Mouse (Mus musculus): ENCODE results near the gene Fmc1. TPM values are rescaled to one million over a fixed set of nuclear protein-coding genes. Genes with fewer than 3 reads are reported as not detected.
"Not testable (repeated sequence)": the region's sequence is repeated elsewhere in the genome, so short reads cannot be mapped to it uniquely, and the experiment has no call there.

Gene Fmc1
- polyA plus RNA-seq, 1 experiment: not detected

DNA sequence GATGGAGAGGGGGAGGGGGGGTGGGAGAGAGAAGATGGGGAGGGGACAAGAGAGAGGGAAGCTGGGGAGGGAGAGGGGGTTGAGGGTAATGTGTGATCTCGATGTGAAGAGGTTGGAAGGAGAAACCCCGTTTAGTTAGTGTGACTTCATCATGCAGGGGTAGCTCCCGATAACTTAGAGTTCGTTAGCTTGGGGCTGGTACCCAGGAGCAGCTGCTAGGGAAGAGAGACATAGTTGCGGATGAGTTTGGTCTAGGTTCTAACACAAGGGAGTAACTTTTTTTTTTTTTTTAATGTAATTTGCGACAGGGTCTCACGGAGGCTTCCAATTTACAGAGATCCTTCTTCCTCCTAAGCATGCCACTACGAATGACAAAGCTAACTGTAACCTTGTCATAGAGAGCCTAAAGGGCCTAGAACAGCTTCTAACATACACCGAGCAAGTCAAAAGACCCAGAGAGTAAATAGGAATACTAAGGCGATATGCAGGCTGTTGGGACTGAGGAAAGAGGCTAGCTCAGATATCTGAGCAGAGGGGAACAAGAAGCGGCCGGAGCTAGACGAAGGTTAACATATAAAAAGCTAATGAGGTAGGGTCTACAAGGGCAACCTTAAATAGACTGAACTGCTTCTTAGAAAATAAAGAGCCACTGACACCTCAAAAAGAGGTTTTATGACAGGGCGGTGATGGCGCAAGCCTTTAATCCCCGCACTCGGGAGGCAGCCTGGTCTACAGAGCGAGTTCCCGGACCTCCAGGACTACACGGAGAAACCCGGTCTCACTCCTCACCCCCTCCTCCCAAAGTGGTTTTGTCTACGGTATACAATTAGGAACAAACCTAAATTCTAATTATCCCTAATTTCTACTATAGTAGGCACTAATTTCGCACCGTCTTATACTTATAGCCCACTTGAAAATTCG is 542 bp upstream of the Fmc1 start:
- Histone ChIP-seq H3K27ac (ENCODE audit: insufficient read depth, low read depth, low read length) (peak overlapping the region; percentile 94), H3K4me3 (ENCODE audit: insufficient read depth, low read depth, low read length) (peak overlapping the region; percentile 70), H3K4me1 (ENCODE audit: control insufficient read depth, insufficient read depth, low read length) (no peaks in the 10 kb centered on the region)
- TF ChIP-seq POLR2A (IDR thresholded peaks at IDR 0.05; ENCODE audit: insufficient read depth, low read depth, low read length) (no peak), CTCF (IDR thresholded peaks at IDR 0.05; ENCODE audit: insufficient read depth, low read depth, low read length) (no peak)
- 2% methylated on average over 25 of the region's 25 CpGs for WGBS

DNA sequence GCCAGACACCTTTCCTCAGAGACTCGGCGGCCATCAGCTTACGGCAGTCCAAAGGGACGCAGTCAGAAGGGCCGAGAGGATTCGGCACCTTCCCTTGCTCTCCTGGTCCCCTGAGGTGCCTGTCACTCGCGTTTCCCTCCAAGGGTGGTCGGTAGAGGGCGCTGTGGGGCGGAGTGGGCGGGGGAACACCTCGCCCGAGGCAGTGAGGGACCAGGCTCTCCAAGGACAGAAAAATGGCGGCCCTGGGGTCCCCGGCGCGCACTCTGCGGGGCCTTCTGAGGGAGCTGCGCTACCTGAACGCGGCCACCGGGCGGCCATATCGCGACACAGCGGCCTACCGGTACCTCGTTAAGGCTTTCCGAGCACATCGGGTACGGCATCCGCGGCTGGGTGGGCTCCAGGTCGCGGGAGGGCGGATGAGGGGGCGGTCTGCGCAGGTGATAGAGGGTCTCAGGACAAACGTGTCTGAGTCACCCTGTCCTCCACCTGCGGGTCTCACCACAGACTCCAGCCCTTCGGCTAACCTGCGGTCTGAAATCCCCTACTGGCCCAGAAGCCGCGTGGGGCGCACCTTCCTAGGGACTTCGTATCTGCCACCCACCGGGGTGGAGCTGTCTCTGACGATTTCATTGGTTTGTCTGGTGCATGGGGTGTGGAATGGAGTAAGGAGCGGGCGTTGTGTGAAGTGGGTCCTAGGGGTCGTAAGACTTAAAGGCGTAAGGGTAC is 1.5 kb downstream of the Fmc1 start:
- TF ChIP-seq CTCF (IDR thresholded peaks at IDR 0.05; ENCODE audit: insufficient read depth, low read depth, low read length) (peak; percentile 90), POLR2A (IDR thresholded peaks at IDR 0.05; ENCODE audit: insufficient read depth, low read depth, low read length) (peak; percentile 71)
- under 1% methylated on average over 53 of the region's 53 CpGs for WGBS
- peak overlapping the region; percentile 96 for H3K27ac ChIP-seq (ENCODE audit: insufficient read depth, low read depth, low read length)

DNA sequence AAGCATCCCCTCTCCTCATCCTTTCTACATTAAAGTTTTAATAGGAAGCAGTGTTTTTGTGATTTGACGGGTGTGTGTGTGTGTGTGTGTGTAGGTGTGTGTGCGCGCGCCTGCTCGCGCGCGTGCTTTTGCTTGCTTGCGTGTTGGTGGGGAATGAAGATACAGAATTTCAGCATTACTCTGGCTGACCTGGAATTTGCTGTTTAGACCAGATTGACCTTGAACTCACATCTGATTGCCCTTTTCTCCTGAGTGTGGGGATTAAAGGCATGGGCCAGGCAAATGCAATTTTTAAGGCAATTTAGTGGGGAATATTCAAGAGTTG is 2.0 kb downstream of the Fmc1 start:
- no peaks in the 10 kb centered on the region for H3K4me1 ChIP-seq (ENCODE audit: control insufficient read depth, insufficient read depth, low read length)
- TF ChIP-seq POLR2A (IDR thresholded peaks at IDR 0.05; ENCODE audit: insufficient read depth, low read depth, low read length): 0 out of 2 replicates have a peak, but pooled peaks have one; percentile 0
- TF ChIP-seq CTCF (IDR thresholded peaks at IDR 0.05; ENCODE audit: insufficient read depth, low read depth, low read length): no peak
- H3K4me3 ChIP-seq (ENCODE audit: insufficient read depth, low read depth, low read length): peak overlapping the region; percentile 77
- WGBS: 0% methylated on average over 9 of the region's 9 CpGs
- H3K27ac ChIP-seq (ENCODE audit: insufficient read depth, low read depth, low read length): peak overlapping the region; percentile 96

More for the DNA sequence above, 1.5 kb downstream of the Fmc1 start:
- Histone ChIP-seq H3K4me1 (ENCODE audit: control insufficient read depth, insufficient read depth, low read length) (no peaks in the 10 kb centered on the region), H3K4me3 (ENCODE audit: insufficient read depth, low read depth, low read length) (peak overlapping the region; percentile 77)

DNA sequence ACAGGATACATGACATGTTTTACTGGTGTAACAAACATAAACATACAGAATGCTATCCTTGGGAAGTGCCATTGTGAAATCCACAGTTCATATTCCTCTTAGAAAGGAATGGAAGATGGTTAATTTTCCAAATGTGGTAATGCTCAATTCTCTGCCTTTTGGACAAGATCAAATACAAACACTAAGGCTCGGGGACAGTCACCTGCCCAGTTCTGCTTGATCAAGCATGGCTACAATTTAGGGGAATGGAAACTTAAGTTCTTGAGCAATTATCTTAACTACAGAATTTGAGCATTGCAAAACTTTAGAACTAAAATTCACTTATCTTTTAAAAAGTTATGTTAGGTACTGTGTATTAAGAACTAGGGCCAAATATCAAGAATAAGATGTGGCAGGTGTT is 2.5 kb downstream of the Fmc1 start:
- no peak overlapping the region for H3K27ac ChIP-seq (ENCODE audit: insufficient read depth, low read depth, low read length)
- TF ChIP-seq POLR2A (IDR thresholded peaks at IDR 0.05; ENCODE audit: insufficient read depth, low read depth, low read length): no peak
- no peak for TF ChIP-seq CTCF (IDR thresholded peaks at IDR 0.05; ENCODE audit: insufficient read depth, low read depth, low read length)
- WGBS: 84% methylated on average over 1 of the region's 1 CpGs
- no peak overlapping the region for H3K4me3 ChIP-seq (ENCODE audit: insufficient read depth, low read depth, low read length)
- H3K4me1 ChIP-seq (ENCODE audit: control insufficient read depth, insufficient read depth, low read length): no peaks in the 10 kb centered on the region

DNA sequence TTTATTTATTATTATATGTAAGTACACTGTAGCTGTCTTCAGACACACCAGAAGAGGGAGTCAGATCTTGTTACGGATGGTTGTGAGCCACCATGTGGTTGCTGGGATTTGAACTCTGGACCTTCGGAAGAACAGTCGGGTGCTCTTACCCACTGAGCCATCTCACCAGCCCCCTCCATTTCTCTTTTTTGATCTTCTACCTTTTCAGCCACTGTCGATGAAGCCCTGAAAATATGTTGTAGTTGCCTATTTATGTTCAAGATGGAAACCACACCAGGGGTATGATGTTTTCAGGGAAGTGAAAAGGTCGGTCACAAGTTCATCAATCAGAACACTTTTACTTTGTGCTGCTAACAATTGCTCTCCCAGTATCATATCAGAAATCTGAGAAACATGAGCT is 10.8 kb downstream of the Fmc1 start:
- 94% methylated on average over 5 of the region's 5 CpGs for WGBS
- not testable (repeated sequence) for H3K27ac ChIP-seq (ENCODE audit: insufficient read depth, low read depth, low read length); H3K4me1 ChIP-seq (ENCODE audit: control insufficient read depth, insufficient read depth, low read length); H3K4me3 ChIP-seq (ENCODE audit: insufficient read depth, low read depth, low read length)

DNA sequence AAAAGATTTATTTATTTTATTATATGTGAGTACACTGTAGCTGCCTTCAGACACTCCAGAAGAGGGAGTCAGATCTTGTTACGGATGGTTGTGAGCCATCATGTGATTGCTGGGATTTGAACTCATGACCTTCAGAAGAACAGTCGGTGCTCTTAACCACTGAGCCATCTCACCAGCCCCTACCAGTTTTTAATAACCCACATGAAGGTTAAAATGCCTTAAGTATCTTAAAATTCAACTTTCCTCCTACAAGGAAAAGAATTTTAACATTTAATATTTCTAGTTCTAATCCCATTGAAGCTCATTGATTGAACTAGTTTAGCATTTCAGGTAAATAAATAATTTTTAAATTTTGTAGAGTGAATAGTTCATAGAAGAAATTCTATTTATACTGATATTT is 13.7 kb downstream of the Fmc1 start:
- H3K27ac ChIP-seq (ENCODE audit: insufficient read depth, low read depth, low read length); H3K4me1 ChIP-seq (ENCODE audit: control insufficient read depth, insufficient read depth, low read length); H3K4me3 ChIP-seq (ENCODE audit: insufficient read depth, low read depth, low read length): not testable (repeated sequence)
- 87% methylated on average over 2 of the region's 2 CpGs for WGBS

DNA sequence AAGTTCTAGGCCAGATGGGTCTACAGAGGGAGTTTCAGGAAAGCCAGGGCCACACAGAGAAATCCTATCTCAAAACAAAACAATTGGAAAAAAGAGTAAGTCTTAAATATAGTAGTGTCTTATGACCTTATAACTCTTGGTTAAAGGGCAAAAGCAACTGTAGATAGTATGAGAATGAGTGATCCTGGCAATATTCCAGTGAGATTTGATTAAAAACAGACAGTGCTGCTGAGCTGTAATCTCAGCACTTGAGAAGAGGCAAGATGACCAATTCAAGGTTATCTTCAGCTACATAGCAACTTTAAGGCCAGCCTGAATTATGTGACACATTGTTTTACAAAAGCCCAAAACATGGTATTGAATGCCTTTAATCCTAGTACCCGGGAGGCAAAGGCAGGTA is 14.4 kb downstream of the Fmc1 start:
- Histone ChIP-seq H3K4me3 (ENCODE audit: insufficient read depth, low read depth, low read length) (no peak overlapping the region), H3K27ac (ENCODE audit: insufficient read depth, low read depth, low read length) (no peak overlapping the region), H3K4me1 (ENCODE audit: control insufficient read depth, insufficient read depth, low read length) (no peaks in the 10 kb centered on the region)
- WGBS: 91% methylated on average over 1 of the region's 1 CpGs
- TF ChIP-seq POLR2A (IDR thresholded peaks at IDR 0.05; ENCODE audit: insufficient read depth, low read depth, low read length) (no peak), CTCF (IDR thresholded peaks at IDR 0.05; ENCODE audit: insufficient read depth, low read depth, low read length) (no peak)

DNA sequence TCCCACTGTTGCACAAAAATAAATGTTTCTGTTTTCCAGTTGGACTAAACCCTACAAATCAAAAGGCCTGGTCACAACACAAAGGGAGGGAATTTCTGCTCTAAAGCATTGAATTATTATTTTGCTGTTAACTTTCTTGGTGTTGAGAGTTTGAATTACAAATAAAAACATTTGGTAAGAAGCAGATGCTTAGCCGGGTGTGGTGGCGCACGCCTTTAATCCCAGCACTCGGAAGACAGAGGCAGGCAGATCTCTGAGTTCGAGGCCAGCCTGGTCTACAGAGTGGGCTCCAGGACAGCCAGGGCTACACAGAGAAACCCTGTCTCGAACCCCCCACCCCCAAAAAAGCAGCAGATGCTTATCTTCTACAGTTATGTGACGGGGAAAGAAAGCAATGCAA is 15.3 kb downstream of the Fmc1 start:
- H3K27ac ChIP-seq (ENCODE audit: insufficient read depth, low read depth, low read length); H3K4me3 ChIP-seq (ENCODE audit: insufficient read depth, low read depth, low read length); H3K4me1 ChIP-seq (ENCODE audit: control insufficient read depth, insufficient read depth, low read length): not testable (repeated sequence)
- WGBS: 92% methylated on average over 7 of the region's 7 CpGs

DNA sequence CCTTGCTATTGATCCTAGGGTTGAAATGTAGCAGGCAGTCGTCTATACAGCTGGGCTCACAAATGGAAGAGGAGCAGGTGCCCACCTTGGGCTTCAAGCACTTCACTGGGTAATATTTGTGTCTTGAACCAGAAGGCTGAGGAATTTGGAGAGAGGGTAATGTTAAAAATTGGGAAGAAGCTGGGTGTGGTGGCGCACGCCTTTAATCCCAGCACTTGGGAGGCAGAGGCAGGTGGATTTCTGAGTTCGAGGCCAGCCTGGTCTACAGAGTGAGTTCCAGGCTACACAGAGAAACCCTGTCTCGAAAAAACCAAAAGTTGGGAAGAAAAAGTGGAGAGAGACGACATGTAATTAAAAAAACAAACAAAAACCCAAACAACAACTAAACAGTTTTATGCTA is 16.5 kb downstream of the Fmc1 start:
- H3K4me3 ChIP-seq (ENCODE audit: insufficient read depth, low read depth, low read length); H3K4me1 ChIP-seq (ENCODE audit: control insufficient read depth, insufficient read depth, low read length); H3K27ac ChIP-seq (ENCODE audit: insufficient read depth, low read depth, low read length): not testable (repeated sequence)
- WGBS: 62% methylated on average over 6 of the region's 6 CpGs
